Mouse (Mus musculus): ENCODE results near the gene Prcc. TPM values are rescaled to one million over a fixed set of nuclear protein-coding genes. Genes with fewer than 3 reads are reported as not detected.
A peak's percentile ranks its signal among the peaks of the same experiment; 100 is the strongest.
"Not testable (repeated sequence)": the region's sequence is repeated elsewhere in the genome, so short reads cannot be mapped to it uniquely, and the experiment has no call there.

Gene Prcc
- total RNA-seq, 2 experiments from 2014 or later, result 54.8 to 56.2 TPM

- DNase-seq, result peak; percentile 37 to 38
- intact Hi-C loops (cut with DNase I), result no loop called here
These were observed 30.4 kb downstream of the Prcc start for GRCm38 (mm10) chr3:87854795-87855568.

DNA sequence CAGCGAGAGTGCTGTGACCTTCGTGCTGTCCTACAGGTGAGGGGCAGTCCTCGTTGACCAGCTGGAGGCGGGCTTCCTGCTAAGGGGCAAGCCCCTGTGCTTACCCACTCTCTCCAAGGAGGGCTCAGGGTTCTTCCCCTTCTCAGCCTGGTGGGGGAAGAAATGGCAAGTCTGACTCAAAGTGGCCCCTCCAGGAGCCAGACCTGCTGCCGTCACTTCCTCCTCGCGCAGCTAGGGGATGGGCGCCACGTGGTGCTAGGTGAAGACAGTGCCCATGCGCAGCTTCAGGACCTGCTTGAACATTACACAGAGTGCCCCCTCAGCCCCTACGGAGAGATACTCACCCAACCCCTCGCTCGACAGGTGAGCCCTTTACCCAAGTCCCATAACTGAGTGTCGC is 36.3 kb downstream of the Prcc start:
- intact Hi-C loops (cut with DNase I), result no loop called here
- DNase-seq, result no peak

GRCm38 (mm10) chr3:87847680-87848079 is 37.7 kb downstream of the Prcc start:
- intact Hi-C loops (cut with DNase I), result no loop called here
- DNase-seq, result no peak

DNA sequence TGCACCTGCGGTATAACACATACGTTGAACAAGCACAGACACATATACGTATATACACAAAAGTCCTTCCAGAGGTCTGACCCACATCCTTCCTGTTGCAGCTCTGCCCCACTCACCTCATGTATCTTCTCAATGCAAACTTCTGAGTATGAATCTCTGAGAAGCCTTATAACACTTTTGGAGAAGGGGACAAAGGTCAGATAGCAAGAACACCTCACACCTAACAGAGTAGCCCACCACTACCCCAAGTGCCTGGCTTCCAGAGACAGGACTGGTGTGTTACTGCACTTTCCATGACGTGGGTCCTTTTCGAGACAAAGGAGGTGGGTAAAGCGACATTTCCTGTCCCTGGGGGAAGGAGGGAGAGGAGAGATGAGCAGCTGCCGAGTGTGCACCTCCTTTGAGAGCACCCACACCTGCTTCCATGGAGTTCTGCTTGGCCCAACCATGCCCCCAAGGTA is 38.7 kb downstream of the Prcc start, which contains the start of gene Sh2d2a:
Sh2d2a (plus strand) TSS at position 106 of the 461 bp plus-strand sequence.
- intact Hi-C loops (cut with DNase I), result no loop called here
- DNase-seq, result no peak

- intact Hi-C loops (cut with DNase I), result no loop called here
- no peak for DNase-seq
These were observed 39.2 kb downstream of the Prcc start for GRCm38 (mm10) chr3:87846186-87846585.

- intact Hi-C loops (cut with DNase I), result no loop called here
- DNase-seq, result no peak
These were observed 40.4 kb downstream of the Prcc start for GRCm38 (mm10) chr3:87844981-87845380.

DNA sequence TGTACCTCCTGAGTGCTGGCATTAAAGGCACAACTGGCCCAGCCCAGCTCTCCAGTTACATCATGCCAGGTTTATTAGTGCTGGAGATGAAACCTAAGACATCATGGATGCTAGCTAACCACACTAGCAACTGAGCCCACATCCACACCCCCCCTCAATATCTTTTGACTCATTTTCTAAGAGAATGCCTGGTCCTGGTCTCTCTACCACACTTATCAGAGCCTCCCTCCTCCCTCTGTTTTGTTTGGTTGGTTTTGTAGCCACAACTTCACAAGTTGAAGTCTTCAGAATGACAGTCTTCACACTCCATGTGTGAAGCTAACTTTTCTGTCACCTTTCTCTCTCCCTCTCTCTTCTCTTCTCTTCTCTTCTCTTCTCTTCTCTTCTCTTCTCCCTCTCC is 44.5 kb downstream of the Prcc start:
- intact Hi-C loops (cut with DNase I), result no loop called here
- DNase-seq, result no peak

DNA sequence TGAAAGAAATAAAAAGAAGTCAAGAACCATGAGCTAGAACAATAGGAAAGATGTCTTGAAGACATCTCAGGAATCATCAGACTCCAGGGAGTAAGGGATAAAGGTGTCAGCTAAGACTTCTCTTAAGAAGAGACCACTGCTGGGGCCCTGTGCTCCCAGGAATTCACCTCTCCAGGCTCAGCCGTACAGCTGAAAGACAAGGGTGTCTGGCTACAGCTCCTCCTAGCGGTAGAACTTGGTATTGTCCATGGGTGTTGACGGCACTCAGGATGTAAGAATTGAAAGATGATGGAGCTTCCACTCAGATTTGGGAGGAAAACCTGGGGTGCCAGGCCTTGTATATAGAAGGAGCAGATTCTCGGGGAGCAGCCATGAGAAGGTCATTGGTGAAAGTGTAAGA is 46.8 kb downstream of the Prcc start:
- DNase-seq, result peak; percentile 77 to 92
- intact Hi-C loops (cut with DNase I), result loop anchor here (1.0 to 2.0 kb wide), 2 partner anchors 44 to 69 kb away; partner anchors contain the start of gene Ntrk1

DNA sequence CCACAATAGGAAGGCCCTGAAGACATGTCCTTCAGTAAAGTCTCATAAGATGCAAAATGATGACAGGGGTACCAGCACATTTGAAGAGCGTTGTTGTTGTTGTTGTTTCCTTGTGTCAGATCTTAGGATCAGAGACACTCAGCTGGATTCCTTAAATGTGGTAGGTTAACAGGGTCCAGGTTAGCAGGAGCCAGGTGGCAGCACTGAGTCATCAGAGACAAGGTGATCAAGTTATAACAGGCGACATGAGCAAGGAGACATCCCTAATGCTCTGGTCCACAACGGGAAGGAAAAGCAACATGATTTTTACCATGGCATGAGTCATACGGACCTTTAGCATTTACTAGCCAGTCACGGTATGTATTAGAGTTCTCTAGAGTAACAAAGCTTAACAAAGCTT is 51.9 kb downstream of the Prcc start:
- intact Hi-C loops (cut with DNase I), result no loop called here
- no peak for DNase-seq

DNA sequence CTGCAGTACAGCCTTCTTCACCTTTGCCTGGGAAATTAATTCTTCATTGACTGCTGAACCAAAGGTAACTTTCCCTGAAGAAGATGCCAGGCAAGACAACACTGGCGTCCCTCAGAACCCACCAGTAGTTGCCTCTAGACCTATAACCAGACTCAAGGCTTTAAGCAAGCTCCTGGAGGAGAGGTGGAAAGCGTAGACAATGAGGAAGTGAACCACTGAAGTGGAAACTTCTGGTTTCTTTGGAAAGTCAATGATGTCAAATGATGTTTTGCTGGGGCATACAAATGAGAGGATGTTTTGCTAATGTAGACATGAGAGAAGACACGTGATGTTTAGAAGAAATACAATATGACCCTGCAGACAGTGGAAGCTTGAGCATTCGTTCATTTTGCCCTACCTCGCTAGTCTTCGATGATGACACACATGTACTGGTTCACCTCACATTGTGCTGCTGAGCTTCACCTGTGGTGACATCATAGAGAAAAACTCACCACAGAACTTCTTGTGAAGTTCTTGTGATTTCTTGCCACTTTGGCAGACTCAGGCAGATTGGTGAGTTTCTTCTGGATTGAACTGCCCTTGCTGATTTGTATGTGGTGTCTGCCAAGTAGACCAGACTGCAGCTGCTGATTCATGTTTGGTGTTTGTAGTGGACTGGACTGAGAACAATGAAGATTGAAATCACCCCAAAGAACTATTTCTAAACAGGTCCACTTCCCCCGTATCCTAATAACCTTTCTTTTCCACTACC is 53.1 kb downstream of the Prcc start:
- intact Hi-C loops (cut with DNase I), result no loop called here
- DNase-seq, result no peak

DNA sequence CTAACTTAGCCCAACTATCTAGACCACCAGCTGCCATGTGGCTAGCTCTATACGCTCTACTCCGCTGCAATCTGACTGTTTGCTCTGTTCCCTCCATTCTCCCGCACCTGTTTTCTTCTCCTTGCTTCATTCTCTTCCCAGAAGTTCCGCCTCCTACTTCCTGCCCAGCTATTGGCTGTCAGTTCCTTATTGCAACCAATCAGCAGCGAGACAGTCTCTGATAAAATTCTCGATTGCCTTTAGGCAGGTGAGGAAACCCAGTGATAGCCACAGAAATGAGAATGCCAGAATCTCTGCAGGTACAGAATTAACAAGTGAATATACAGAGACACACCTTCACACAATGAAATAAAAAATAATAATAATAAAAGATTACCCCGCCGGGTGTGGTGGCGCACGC is 56.4 kb downstream of the Prcc start:
- intact Hi-C loops (cut with DNase I), result no loop called here
- no peak for DNase-seq

DNA sequence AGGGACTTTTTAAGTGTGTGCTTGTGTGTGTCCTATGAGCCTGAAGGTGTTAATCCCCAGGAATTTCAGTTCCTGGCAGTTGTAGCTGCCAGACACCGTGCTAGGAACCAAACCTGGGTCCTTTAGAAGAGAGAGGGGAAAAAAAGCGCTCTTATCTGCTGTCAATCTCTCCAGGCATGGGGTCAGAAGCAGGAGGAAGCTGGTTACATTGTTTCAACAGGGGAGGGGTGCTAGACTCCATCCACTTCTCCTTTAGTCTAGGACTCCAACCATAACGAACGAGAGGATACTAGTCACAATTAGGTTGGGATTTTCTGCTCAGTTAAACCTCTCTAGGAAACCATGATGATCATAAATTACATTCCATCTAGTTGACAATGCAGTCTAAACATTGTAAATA is 57.0 kb downstream of the Prcc start:
- no peak for DNase-seq
- intact Hi-C loops (cut with DNase I), result no loop called here

DNA sequence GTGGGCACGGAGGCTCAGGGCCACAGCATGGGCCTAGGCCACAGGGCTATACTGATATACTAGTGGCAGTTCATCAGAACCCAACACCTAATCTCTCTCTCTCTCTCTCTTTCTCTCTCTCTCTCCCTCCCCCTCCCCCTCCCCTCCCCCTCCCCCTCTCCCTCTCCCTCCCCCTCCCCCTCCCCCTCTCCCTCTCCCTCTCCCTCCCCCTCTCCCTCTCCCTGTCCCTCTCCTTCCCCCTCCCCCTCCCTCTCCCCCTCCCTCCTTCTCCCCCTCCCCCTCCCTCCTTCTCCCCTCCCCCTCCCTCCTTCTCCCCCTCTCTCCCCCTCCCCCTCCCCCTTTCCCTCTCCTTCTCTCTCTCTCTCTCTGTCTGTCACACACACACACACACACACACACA is 61.2 kb downstream of the Prcc start, which contains the start of gene Pear1:
Pear1 (minus strand) TSS at position 101 of the 400 bp plus-strand sequence.
- intact Hi-C loops (cut with DNase I), result not testable (repeated sequence)

GRCm38 (mm10) chr3:87818226-87818625 is 67.2 kb downstream of the Prcc start:
- intact Hi-C loops (cut with DNase I), result no loop called here
- DNase-seq, result no peak

More for the DNA sequence above, 61.2 kb downstream of the Prcc start, which contains the start of gene Pear1:
- not testable (repeated sequence) for DNase-seq

DNA sequence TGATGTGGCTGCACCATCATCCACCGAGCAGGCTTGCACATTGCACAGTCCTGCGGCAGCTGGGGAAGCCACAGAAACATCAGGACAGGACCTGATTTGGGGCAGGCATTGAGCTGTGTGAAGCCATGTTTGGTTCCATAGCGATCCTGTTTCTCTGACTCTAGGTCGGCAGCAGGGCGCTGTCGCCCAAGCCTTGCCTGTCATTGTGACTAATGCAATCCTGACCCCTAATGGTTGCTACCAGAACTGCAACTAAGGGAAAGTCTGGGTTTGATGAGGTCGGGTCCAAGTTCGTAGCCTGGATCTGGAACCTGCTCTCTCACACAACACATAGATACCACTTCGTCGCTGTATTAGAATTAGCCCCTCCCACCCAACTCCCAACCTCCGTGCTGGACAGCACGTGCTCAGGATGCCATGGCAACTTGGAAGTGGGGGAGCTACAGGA is 68.7 kb downstream of the Prcc start:
- intact Hi-C loops (cut with DNase I), result loop anchor here (1.0 kb wide), 3 partner anchors 21 to 60 kb away; partner anchors contain the start of gene Ntrk1
- DNase-seq, result peak; percentile 83 to 87

DNA sequence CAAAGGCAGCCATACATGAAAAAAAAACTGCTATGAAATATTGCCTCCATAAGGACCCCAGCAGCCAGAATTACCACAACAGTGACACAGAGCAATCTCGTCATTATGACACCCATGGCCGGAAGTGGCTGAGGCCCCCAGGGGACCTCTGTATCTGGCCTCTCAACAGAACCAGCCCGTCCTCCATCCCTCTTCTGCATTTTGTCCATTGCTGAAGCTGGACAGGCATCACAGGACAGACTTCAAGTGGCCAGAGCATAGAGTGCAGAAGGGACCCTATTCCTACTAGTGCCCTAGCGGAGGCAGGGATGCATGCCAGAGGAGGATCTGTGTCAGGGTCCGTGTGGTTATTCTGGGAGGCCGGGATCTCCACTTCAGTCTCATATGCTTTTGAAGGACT is 69.2 kb downstream of the Prcc start:
- DNase-seq, result no peak
- intact Hi-C loops (cut with DNase I), result loop anchor here (1.0 kb wide), 2 partner anchors 21 to 46 kb away; partner anchors contain the start of gene Ntrk1

DNA sequence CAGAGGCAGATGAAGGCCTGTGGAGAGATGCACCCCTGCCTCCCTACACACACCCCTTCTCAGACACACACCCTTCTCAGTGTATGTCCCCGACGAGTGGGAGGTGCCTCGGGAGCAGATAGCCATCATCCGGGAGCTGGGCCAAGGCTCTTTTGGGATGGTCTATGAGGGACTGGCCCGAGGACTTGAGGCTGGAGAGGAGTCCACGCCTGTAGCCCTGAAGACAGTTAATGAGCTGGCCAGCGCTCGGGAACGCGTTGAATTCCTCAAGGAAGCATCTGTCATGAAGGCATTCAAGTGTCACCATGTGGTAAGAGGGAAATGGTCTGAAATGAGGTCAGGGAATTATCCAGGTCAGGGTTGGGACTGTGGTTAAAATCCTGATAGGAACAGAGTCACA is 72.5 kb downstream of the Prcc start:
- peak; percentile 36 for DNase-seq
- intact Hi-C loops (cut with DNase I), result no loop called here

GRCm38 (mm10) chr3:87812413-87812812 is 73.0 kb downstream of the Prcc start:
- intact Hi-C loops (cut with DNase I), result no loop called here
- no peak for DNase-seq

DNA sequence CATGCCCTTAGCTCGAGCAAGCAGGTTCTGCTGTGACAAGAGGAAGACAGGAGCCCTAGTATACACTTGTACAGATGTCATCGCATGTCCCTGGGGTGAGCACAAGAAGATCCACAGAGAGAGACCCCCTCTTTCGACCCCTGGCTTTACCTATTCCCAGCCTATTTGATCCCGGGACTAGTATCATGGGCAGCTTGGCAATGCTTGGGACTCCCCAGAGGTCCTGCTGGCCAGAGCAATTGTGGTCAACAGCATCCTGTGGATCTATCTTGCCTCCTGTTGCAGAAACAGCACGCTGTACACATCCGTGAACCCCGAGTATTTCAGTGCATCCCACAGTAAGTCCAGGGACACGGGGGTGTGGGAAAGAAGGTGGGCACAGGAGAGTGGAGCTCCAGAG is 74.1 kb downstream of the Prcc start:
- DNase-seq, result no peak
- intact Hi-C loops (cut with DNase I), result no loop called here

GRCm38 (mm10) chr3:87809322-87809962 is 76.0 kb downstream of the Prcc start:
- intact Hi-C loops (cut with DNase I), result no loop called here

More at GRCm38 (mm10) chr3:87809322-87809962, 76.0 kb downstream of the Prcc start:
- no peak for DNase-seq

Data from heart, postnatal 10 days (tissue).